Mouse (Mus musculus) hindbrain, embryonic 13.5 days (tissue): ENCODE data around the gene Krtap4-6. TPM values are rescaled to one million over a fixed set of nuclear protein-coding genes. Genes with fewer than 3 reads are reported as not detected.
"Not testable (repeated sequence)": the region's sequence is repeated elsewhere in the genome, so short reads cannot be mapped to it uniquely, and the experiment has no call there.

Experiments used
- ATAC-seq: fragments of 200-750 bp; cut with Nextera tagmentation; 2 replicates; pipeline ENCODE4 v1.8.0; 2017; ENCODE audit warnings: moderate TSS enrichment; ENCODE audit not compliant: low FRiP score
- H3K27ac ChIP-seq: fragments of 300-500 bp; sonication (generic); 2 replicates; pipeline ENCODE4 v1.5.1; 2015; ENCODE audit warnings: inconsistent platforms, mild to moderate bottlenecking, moderate library complexity
- H3K27me3 ChIP-seq: fragments of 300-500 bp; sonication (generic); 2 replicates; pipeline ENCODE4 v1.6.1; 2015; ENCODE audit warnings: mild to moderate bottlenecking, inconsistent platforms
- H3K36me3 ChIP-seq: fragments of 300-500 bp; sonication (generic); 2 replicates; pipeline ENCODE4 v1.6.1; 2015; ENCODE audit warnings: mild to moderate bottlenecking, inconsistent platforms
- H3K4me1 ChIP-seq: fragments of 300-500 bp; sonication (generic); replicated peaks from 2 replicates; pipeline ENCODE4 v1.6.1; 2015; ENCODE audit warnings: inconsistent platforms
- H3K4me2 ChIP-seq: fragments of 300-500 bp; sonication (generic); 2 replicates; pipeline ENCODE4 v1.6.1; 2015; ENCODE audit warnings: inconsistent platforms, mild to moderate bottlenecking, moderate library complexity
- H3K4me3 ChIP-seq: fragments of 300-500 bp; sonication (generic); 2 replicates; pipeline ENCODE4 v1.5.1; 2015; ENCODE audit warnings: mild to moderate bottlenecking, inconsistent platforms
- H3K9ac ChIP-seq: fragments of 300-500 bp; sonication (generic); 2 replicates; pipeline ENCODE4 v1.6.1; 2015; ENCODE audit warnings: mild to moderate bottlenecking, inconsistent platforms
- H3K9me3 ChIP-seq: fragments of 300-500 bp; sonication (generic); 2 replicates; pipeline ENCODE4 v1.6.1; 2016; ENCODE audit warnings: inconsistent platforms
- WGBS: fragments of 180-500 bp; shearing (Covaris S2); methylation state at CpG from one replicate; pipeline ENCODE4 v1.1.7; 2015; 5-methylcytosine and 5-hydroxymethylcytosine counted together
- polyA plus RNA-seq: library from polyadenylated mRNA; unstranded; fragments of >200 nt; fragmentation: Nextera tagmentation; extraction: Ambion mirVana; gene quantifications from 2 replicates; pipeline ENCODE4 v1.2.1, GENCODE M21; 2015

The Krtap4-6 gene
- polyA plus RNA-seq: not detected in 2 replicates

DNA sequence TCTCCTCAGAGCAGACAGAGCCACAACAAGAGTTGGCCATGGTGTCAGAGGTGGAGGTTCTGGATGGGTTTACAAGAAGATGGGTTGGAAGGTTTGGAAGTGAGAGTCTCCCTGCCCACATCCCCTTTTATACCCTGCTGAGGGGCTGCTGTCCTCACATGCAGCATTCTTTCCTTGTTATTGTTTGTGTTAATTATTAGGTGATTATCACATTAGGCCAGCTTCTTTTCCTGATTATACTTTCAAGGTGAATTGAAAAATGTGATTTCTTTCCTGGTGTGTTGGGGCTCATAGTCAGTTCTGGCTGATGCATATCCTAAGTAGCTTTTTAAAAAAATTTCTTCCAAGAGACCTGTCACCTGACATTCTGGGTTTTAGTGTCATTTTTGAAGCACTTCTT lies at the start of gene Krtap4-6:
TSS of gene Krtap4-6 (minus strand) at position 101 of the 400 bp plus-strand sequence.
- Histone ChIP-seq H3K4me1 (no peaks in the 10 kb centered on the region), H3K27me3 (no peaks in the 10 kb centered on the region), H3K9ac (no peak within 1 kb of the TSS), H3K36me3 (no peaks in the 10 kb centered on the region), H3K9me3 (no peaks in the 10 kb centered on the region), H3K4me3 (no peak within 1 kb of the TSS), H3K27ac (no peak within 1 kb of the TSS), H3K4me2 (no peak within 1 kb of the TSS)
- no peak for ATAC-seq

GRCm38 (mm10) chr11:99690463-99690862 lies 24.7 kb upstream of the Krtap4-6 start, which contains the start of gene Gm14190:
Gene Gm14190, minus strand, starts transcription at chr11:99690740.
- Histone ChIP-seq H3K27ac (no peak within 1 kb of the TSS), H3K4me3 (no peak within 1 kb of the TSS), H3K9ac (no peak within 1 kb of the TSS), H3K4me1 (no peaks in the 10 kb centered on the region), H3K27me3 (no peaks in the 10 kb centered on the region), H3K9me3 (no peaks in the 10 kb centered on the region), H3K36me3 (no peaks in the 10 kb centered on the region), H3K4me2 (no peak within 1 kb of the TSS)
- no peak for ATAC-seq
- WGBS: 84% methylated on average over 1 of the region's 1 CpGs

- not testable (repeated sequence) for H3K36me3 ChIP-seq, H3K9ac ChIP-seq, H3K27me3 ChIP-seq, H3K4me3 ChIP-seq, H3K27ac ChIP-seq, H3K4me2 ChIP-seq, H3K9me3 ChIP-seq, H3K4me1 ChIP-seq, ATAC-seq
- WGBS: 85% methylated on average over 1 of the region's 1 CpGs
Observed at GRCm38 (mm10) chr11:99685235-99685634, 19.5 kb upstream of the Krtap4-6 start.

- 90% methylated on average over 2 of the region's 2 CpGs for WGBS
- no peaks in the 10 kb centered on the region for H3K9me3 ChIP-seq
- no peaks in the 10 kb centered on the region for H3K27me3 ChIP-seq
- no peak overlapping the region for H3K9ac ChIP-seq
- H3K4me2 ChIP-seq: no peak overlapping the region
- H3K4me1 ChIP-seq: no peaks in the 10 kb centered on the region
- no peak overlapping the region for H3K27ac ChIP-seq
- H3K36me3 ChIP-seq: no peaks in the 10 kb centered on the region
- no peak overlapping the region for H3K4me3 ChIP-seq
- ATAC-seq: no peak
Observed at GRCm38 (mm10) chr11:99683481-99683880, 17.7 kb upstream of the Krtap4-6 start.

- H3K4me3 ChIP-seq: no peak overlapping the region
- H3K27ac ChIP-seq: no peak overlapping the region
- 85% methylated on average over 10 of the region's 10 CpGs for WGBS
- ATAC-seq: no peak
- no peak overlapping the region for H3K4me2 ChIP-seq
- no peaks in the 10 kb centered on the region for H3K36me3 ChIP-seq
- no peak overlapping the region for H3K9ac ChIP-seq
- H3K4me1 ChIP-seq: no peaks in the 10 kb centered on the region
- no peaks in the 10 kb centered on the region for H3K9me3 ChIP-seq
- no peaks in the 10 kb centered on the region for H3K27me3 ChIP-seq
Observed at GRCm38 (mm10) chr11:99662802-99663201, 3.0 kb downstream of the Krtap4-6 start.

- H3K4me2 ChIP-seq: no peak overlapping the region
- no peak for ATAC-seq
- no peak overlapping the region for H3K4me3 ChIP-seq
- H3K27me3 ChIP-seq: no peaks in the 10 kb centered on the region
- no peak overlapping the region for H3K9ac ChIP-seq
- WGBS: 92% methylated on average over 4 of the region's 4 CpGs
- H3K4me1 ChIP-seq: no peaks in the 10 kb centered on the region
- no peaks in the 10 kb centered on the region for H3K9me3 ChIP-seq
- H3K27ac ChIP-seq: no peak overlapping the region
- no peaks in the 10 kb centered on the region for H3K36me3 ChIP-seq
Observed at GRCm38 (mm10) chr11:99659256-99659655, 6.5 kb downstream of the Krtap4-6 start.

- WGBS: 71% methylated on average over 10 of the region's 10 CpGs
Observed at GRCm38 (mm10) chr11:99658467-99659010, 7.2 kb downstream of the Krtap4-6 start, which contains the start of gene Gm11563. Gene Gm11563, minus strand, starts transcription at chr11:99658960.

DNA sequence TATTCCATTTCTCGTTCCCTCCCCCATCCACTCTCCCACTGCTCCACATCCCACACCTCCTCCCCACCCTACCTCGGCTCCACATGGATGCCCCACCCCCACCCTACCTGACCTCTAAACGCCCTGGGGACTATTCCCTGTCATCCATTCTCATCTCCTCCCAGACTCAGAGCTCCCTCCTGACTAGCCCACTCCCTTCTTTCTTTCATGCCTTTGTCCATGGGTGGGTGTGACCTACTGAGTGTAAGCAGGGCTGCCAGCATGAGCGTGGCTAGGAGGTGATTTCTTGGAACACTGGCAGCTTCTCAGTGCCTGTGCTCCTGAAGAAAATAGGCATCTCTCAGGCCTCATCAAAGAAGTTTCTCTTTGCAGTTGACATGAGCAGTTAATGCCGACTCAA lies 8.7 kb downstream of the Krtap4-6 start:
- H3K9me3 ChIP-seq: no peaks in the 10 kb centered on the region
- no peak for ATAC-seq
- 52% methylated on average over 5 of the region's 5 CpGs for WGBS
- no peak overlapping the region for H3K4me2 ChIP-seq
- H3K4me3 ChIP-seq: no peak overlapping the region
- H3K9ac ChIP-seq: no peak overlapping the region
- no peak overlapping the region for H3K27ac ChIP-seq
- H3K27me3 ChIP-seq: no peaks in the 10 kb centered on the region
- no peaks in the 10 kb centered on the region for H3K4me1 ChIP-seq
- H3K36me3 ChIP-seq: no peaks in the 10 kb centered on the region

More at GRCm38 (mm10) chr11:99658467-99659010, 7.2 kb downstream of the Krtap4-6 start, which contains the start of gene Gm11563:
- not testable (repeated sequence) for H3K27me3 ChIP-seq, H3K9ac ChIP-seq, H3K27ac ChIP-seq, H3K36me3 ChIP-seq, H3K4me3 ChIP-seq, H3K4me1 ChIP-seq, H3K4me2 ChIP-seq, H3K9me3 ChIP-seq, ATAC-seq

GRCm38 (mm10) chr11:99650136-99650535 lies 15.6 kb downstream of the Krtap4-6 start, which contains the start of gene Gm11555:
Gene Gm11555, minus strand, starts transcription at chr11:99650236.
- no peak within 1 kb of the TSS for H3K4me3 ChIP-seq
- no peak for ATAC-seq
- H3K4me1 ChIP-seq: no peaks in the 10 kb centered on the region
- H3K27ac ChIP-seq: no peak within 1 kb of the TSS
- WGBS: 90% methylated on average over 2 of the region's 2 CpGs
- no peak within 1 kb of the TSS for H3K9ac ChIP-seq
- no peaks in the 10 kb centered on the region for H3K9me3 ChIP-seq
- H3K27me3 ChIP-seq: no peaks in the 10 kb centered on the region
- H3K4me2 ChIP-seq: no peak within 1 kb of the TSS
- no peaks in the 10 kb centered on the region for H3K36me3 ChIP-seq

DNA sequence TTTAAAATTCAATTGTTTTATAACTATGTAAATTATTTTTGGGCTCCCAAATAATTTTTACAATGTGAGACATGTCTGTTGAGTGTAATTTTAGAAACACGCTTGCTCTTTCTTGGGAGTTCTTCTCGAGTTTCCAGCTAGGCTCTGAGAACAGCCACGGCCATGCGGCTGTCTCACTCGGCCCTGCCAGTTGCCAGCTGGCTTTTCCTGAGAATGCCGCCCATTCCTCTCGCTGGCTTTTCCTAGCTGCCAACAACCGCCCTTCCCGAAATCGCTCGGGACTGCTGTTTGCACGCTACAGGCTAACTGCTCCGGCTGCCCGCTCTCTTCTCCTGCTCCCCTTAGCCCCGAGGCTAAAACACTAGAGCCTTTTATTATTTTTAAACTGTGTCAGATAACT lies 19.3 kb downstream of the Krtap4-6 start:
- 88% methylated on average over 15 of the region's 15 CpGs for WGBS
- no peaks in the 10 kb centered on the region for H3K27me3 ChIP-seq
- H3K27ac ChIP-seq: no peak overlapping the region
- H3K4me2 ChIP-seq: no peak overlapping the region
- no peaks in the 10 kb centered on the region for H3K36me3 ChIP-seq
- H3K4me1 ChIP-seq: no peaks in the 10 kb centered on the region
- H3K9ac ChIP-seq: no peak overlapping the region
- H3K9me3 ChIP-seq: no peaks in the 10 kb centered on the region
- H3K4me3 ChIP-seq: no peak overlapping the region
- no peak for ATAC-seq

GRCm38 (mm10) chr11:99644351-99644750 lies 21.4 kb downstream of the Krtap4-6 start:
- no peaks in the 10 kb centered on the region for H3K4me1 ChIP-seq
- H3K27me3 ChIP-seq: no peaks in the 10 kb centered on the region
- 66% methylated on average over 3 of the region's 3 CpGs for WGBS
- no peak overlapping the region for H3K9ac ChIP-seq
- H3K27ac ChIP-seq: no peak overlapping the region
- ATAC-seq: no peak
- no peak overlapping the region for H3K4me3 ChIP-seq
- H3K36me3 ChIP-seq: no peaks in the 10 kb centered on the region
- H3K9me3 ChIP-seq: no peaks in the 10 kb centered on the region
- no peak overlapping the region for H3K4me2 ChIP-seq

DNA sequence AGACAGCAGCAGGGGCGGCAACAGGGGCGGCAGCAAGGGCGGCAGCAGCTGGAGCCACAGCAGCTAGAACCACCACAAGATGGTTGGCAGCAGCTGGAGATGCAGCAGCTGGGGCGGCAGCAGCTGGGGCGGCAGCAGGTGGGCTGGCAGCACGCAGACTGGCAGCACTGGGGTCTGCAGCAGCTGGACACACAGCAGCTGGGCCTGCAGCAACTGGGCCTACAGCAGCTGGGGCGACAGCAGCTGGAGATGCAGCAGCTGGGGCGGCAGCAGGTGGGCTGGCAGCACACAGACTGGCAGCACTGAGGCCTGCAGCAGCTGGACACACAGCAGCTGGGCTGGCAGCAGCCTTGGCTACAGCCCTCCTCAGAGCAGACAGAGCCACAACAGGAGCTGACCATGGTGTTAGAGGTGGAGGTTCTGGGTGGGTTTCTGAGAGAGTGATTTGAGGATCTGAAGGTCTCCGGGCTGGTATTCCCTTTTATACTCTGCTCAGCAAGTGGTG lies 22.1 kb downstream of the Krtap4-6 start, which contains the start of gene Krtap4-7:
TSS of gene Krtap4-7 (minus strand) at position 455 of the 505 bp plus-strand sequence.
- H3K27me3 ChIP-seq, H3K36me3 ChIP-seq, H3K4me1 ChIP-seq, H3K9me3 ChIP-seq, H3K9ac ChIP-seq, H3K4me3 ChIP-seq, ATAC-seq, H3K4me2 ChIP-seq, H3K27ac ChIP-seq: not testable (repeated sequence)
- WGBS: 87% methylated on average over 9 of the region's 9 CpGs

- H3K9ac ChIP-seq: no peak overlapping the region
- H3K9me3 ChIP-seq: no peaks in the 10 kb centered on the region
- H3K27ac ChIP-seq: no peak overlapping the region
- H3K4me1 ChIP-seq: no peaks in the 10 kb centered on the region
- H3K4me3 ChIP-seq: no peak overlapping the region
- no peaks in the 10 kb centered on the region for H3K27me3 ChIP-seq
- no peak for ATAC-seq
- H3K4me2 ChIP-seq: no peak overlapping the region
- 63% methylated on average over 1 of the region's 1 CpGs for WGBS
- H3K36me3 ChIP-seq: no peaks in the 10 kb centered on the region
Observed at GRCm38 (mm10) chr11:99640926-99641325, 24.8 kb downstream of the Krtap4-6 start.
